Comparison of ENCODE assay signal across 9 mouse cellular contexts in the genomic region with DNA sequence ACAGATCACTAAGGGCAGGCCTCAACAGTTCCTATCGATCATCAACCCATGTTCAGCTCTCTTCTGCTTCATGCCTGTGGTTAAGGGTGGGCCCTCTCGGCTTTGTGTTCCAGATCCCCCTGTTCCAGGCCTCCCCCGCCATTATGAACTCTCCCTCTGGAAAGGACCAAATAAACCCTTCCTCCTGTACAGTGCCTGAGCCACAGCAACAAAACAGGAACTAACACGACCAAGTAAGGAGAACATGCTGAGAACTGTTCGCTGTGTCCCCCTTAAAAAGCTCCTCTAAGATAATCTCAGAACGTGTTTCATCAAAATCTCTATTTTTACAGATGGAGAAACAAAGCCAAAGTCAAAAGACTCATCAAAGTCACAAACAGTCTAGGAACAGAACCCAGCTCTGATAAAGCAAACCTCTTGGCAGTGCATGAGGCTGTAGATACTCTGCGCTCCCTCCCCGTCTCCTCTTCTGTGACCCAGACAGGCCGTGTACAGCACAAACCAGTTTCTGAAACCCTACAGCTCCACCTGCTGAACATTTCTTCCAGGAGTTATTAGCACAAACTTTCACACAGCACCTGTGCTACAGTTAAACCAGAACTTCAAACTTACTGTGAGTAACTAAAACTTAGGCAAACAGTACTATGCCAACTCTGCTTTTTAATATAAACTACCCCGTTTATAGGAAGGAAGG. TPM values are rescaled to one million over a fixed set of nuclear protein-coding genes. Genes with fewer than 3 reads are reported as not detected.
A peak's percentile ranks its signal among the peaks of the same experiment; 100 is the strongest.
DNase-seq lines count a peak whose midpoint lies in the region; ATAC-seq and TF ChIP-seq lines count a peak whose summit lies in the region.
"Had no signal": no experiment of that assay in that cellular context is flagged by ENCODE, and none has a peak within 500 bp of the region (broad histone marks: within the 10 kb centered on the region; RNA-seq: fewer than 3 reads in every experiment).

No protein-coding gene starts in this region.

- no peaks in the 10 kb centered on the region for H3K36me3 ChIP-seq in midbrain, postnatal 0 days (ENCODE audit: insufficient read depth, low read length)
- no peaks in the 10 kb centered on the region for H3K36me3 ChIP-seq in midbrain, embryonic 15.5 days (replicated peaks)
- H3K36me3 ChIP-seq in liver, embryonic 15.5 days (replicated peaks): 0 out of 2 replicates have a peak, but pooled peaks cover 8% of the 10 kb centered on the region

- H3K4me3 ChIP-seq in midbrain, postnatal 0 days (ENCODE audit: low read depth, low read length): no peak overlapping the region
- no peak overlapping the region for H3K4me3 ChIP-seq in midbrain, embryonic 15.5 days
- no peak overlapping the region for H3K4me3 ChIP-seq in liver, embryonic 15.5 days (replicated peaks)
- H3K4me3 ChIP-seq: myocyte had no signal

- no peaks in the 10 kb centered on the region for H3K9me3 ChIP-seq in midbrain, postnatal 0 days (ENCODE audit: low read length)
- H3K9me3 ChIP-seq in midbrain, embryonic 15.5 days: no peaks in the 10 kb centered on the region
- no peaks in the 10 kb centered on the region for H3K9me3 ChIP-seq in liver, embryonic 15.5 days (replicated peaks)

- H3K4me2 ChIP-seq in midbrain, postnatal 0 days (ENCODE audit: low read depth, low read length, poor library complexity, severe bottlenecking): no peak overlapping the region
- H3K4me2 ChIP-seq in midbrain, embryonic 15.5 days: no peak overlapping the region
- H3K4me2 ChIP-seq in liver, embryonic 15.5 days: no peak overlapping the region

- DNase-seq in cerebellum, adult 11 months: peak; percentile 16
- DNase-seq in cerebellum, postnatal 4 days (ENCODE audit: low spot score in 2 of 2): no peak
- DNase-seq in midbrain, postnatal 0 days (ENCODE audit: low spot score): peak; percentile 42
- DNase-seq in testis, postnatal 14 days (ENCODE audit: low spot score): no peak
- no peak for DNase-seq in neural tube, embryonic 10.5 days (ENCODE audit: extremely low spot score, low spot score)
- no peak for DNase-seq in gastrocnemius, adult 8-10 months (ENCODE audit: low spot score in 2 of 2)

- no peak for ATAC-seq in midbrain, postnatal 0 days (ENCODE audit: low FRiP score)
- no peak for ATAC-seq in midbrain, embryonic 15.5 days (replicated peaks)
- ATAC-seq in liver, embryonic 15.5 days (ENCODE audit: insufficient read depth): 0 out of 2 replicates have a peak, but pooled peaks have one; percentile 44

- peak; percentile 53 for TF ChIP-seq CTCF in midbrain, postnatal 0 days (IDR thresholded peaks at IDR 0.05)

- no peak overlapping the region for H3K9ac ChIP-seq in midbrain, postnatal 0 days (replicated peaks; ENCODE audit: low read length, poor library complexity, severe bottlenecking)
- no peak overlapping the region for H3K9ac ChIP-seq in midbrain, embryonic 15.5 days
- H3K9ac ChIP-seq in liver, embryonic 15.5 days: no peak overlapping the region

- WGBS in midbrain, postnatal 0 days: 73% methylated on average over 10 of the region's 10 CpGs
- WGBS in midbrain, embryonic 15.5 days: 77% methylated on average over 10 of the region's 10 CpGs
- 27% methylated on average over 10 of the region's 10 CpGs for WGBS in liver, embryonic 15.5 days (ENCODE audit: insufficient replicate concordance)

- peaks cover 2% of the 10 kb centered on the region; the same call in 1 of the 2 replicates for H3K4me1 ChIP-seq in midbrain, postnatal 0 days (ENCODE audit: insufficient read depth, low read length)
- peaks cover 8% of the 10 kb centered on the region for H3K4me1 ChIP-seq in midbrain, embryonic 15.5 days
- H3K4me1 ChIP-seq in liver, embryonic 15.5 days (replicated peaks): peaks cover 15% of the 10 kb centered on the region

- H3K27ac ChIP-seq in midbrain, postnatal 0 days (ENCODE audit: low read depth, low read length): no peak overlapping the region
- no peak overlapping the region for H3K27ac ChIP-seq in midbrain, embryonic 15.5 days
- H3K27ac ChIP-seq in liver, embryonic 15.5 days (replicated peaks): no peak overlapping the region

- no peaks in the 10 kb centered on the region for H3K27me3 ChIP-seq in midbrain, postnatal 0 days (ENCODE audit: insufficient read depth, low read length)
- H3K27me3 ChIP-seq in midbrain, embryonic 15.5 days (replicated peaks): no peaks in the 10 kb centered on the region
- H3K27me3 ChIP-seq in liver, embryonic 15.5 days: no peaks in the 10 kb centered on the region

RNA-seq across cellular contexts. Expression of gene Dtnbp1, which starts 49.4 kb away (rescaled TPM):
- 91.0 and 115 TPM in 2 replicates for total RNA-seq in midbrain, postnatal 0 days (2014; rRNA removed)
- polyA plus RNA-seq in midbrain, postnatal 0 days (2015; fragmentation: Nextera tagmentation; extraction: Ambion mirVana): 139 TPM in 2 replicates
- 141 and 146 TPM in 2 replicates for polyA plus RNA-seq in midbrain, embryonic 15.5 days (2015; fragmentation: Nextera tagmentation; extraction: Ambion mirVana)
- 28.6 and 31.9 TPM in 2 replicates for polyA plus RNA-seq in liver, embryonic 15.5 days (2015; fragmentation: Nextera tagmentation; extraction: Ambion mirVana)
- total RNA-seq in gastrocnemius, adult 8-10 months (2022): 10 to 100 TPM; 65.6 to 74.7 (median 66.2) TPM

Comparison
In these comparisons a context has a peak if more than half of its experiments do, and no peak if none do; other contexts are left out.
1. DNase-seq: peak in cerebellum, adult 11 months (single experiment) and midbrain, postnatal 0 days (single experiment); none in cerebellum, postnatal 4 days (0 of 2), testis, postnatal 14 days (single experiment), neural tube, embryonic 10.5 days (single experiment) and gastrocnemius, adult 8-10 months (0 of 2).